Mouse (Mus musculus): ENCODE measurements around the gene Ap3s2. TPM values are rescaled to one million over a fixed set of nuclear protein-coding genes. Genes with fewer than 3 reads are reported as not detected.

The Ap3s2 gene
- total and polyA plus RNA-seq, 3 experiments, result 18.5 to 27.2 (median 21.7) TPM

GRCm38 (mm10) chr7:79846342-79846741 lies 74.1 kb downstream of the Ap3s2 start:
- no peak for DNase-seq

GRCm38 (mm10) chr7:79844090-79844802 lies 76.2 kb downstream of the Ap3s2 start:
- no peak for DNase-seq

- DNase-seq, result no peak
Measured at GRCm38 (mm10) chr7:79842163-79842562, 78.3 kb downstream of the Ap3s2 start.

- DNase-seq, result no peak
Measured at GRCm38 (mm10) chr7:79837247-79837646, 83.2 kb downstream of the Ap3s2 start.

- DNase-seq, result no peak
Measured at GRCm38 (mm10) chr7:79835196-79835595, 85.3 kb downstream of the Ap3s2 start.

GRCm38 (mm10) chr7:79832980-79833379 lies 87.5 kb downstream of the Ap3s2 start:
- DNase-seq, result no peak

GRCm38 (mm10) chr7:79831585-79831984 lies 88.9 kb downstream of the Ap3s2 start:
- DNase-seq, result no peak

GRCm38 (mm10) chr7:79831145-79831544 lies 89.3 kb downstream of the Ap3s2 start:
- DNase-seq, result no peak

GRCm38 (mm10) chr7:79828341-79828740 lies 92.1 kb downstream of the Ap3s2 start:
- no peak for DNase-seq

Small RNAs within 50 kb of the gene (microRNA-seq; reads per million reads assigned to microRNA genes)
- gene Gm24541, result 0 reads per million in 2 experiments

Other genes with a start within 250 kb of the Ap3s2 start
- gene Kif7, start 204.9 kb downstream of the Ap3s2 start, total RNA-seq (2021), result 1 to 10 TPM; 1.8 to 4.2 TPM
- gene Kif7, start 204.9 kb downstream of the Ap3s2 start, polyA plus RNA-seq (2012; rRNA removed), result 2.9 and 4.7 TPM in 2 replicates
- gene Plin1, start 187.7 kb downstream of the Ap3s2 start, total RNA-seq (2021), result 100 to 1,000 TPM; 564 to 869 TPM
- 554 and 930 TPM in 2 replicates for gene Plin1, start 187.7 kb downstream of the Ap3s2 start, polyA plus RNA-seq (2012; rRNA removed)
- gene Pex11a, start 177.5 kb downstream of the Ap3s2 start, total RNA-seq (2021), result 10 to 100 TPM; 53.4 to 53.7 TPM
- 34.9 and 39.7 TPM in 2 replicates for gene Pex11a, start 177.5 kb downstream of the Ap3s2 start, polyA plus RNA-seq (2012; rRNA removed)
- 1 to 10 TPM; 1.5 to 1.6 TPM for gene Wdr93, start 177.5 kb downstream of the Ap3s2 start, total RNA-seq (2021)
- 1.5 and 1.8 TPM in 2 replicates for gene Wdr93, start 177.5 kb downstream of the Ap3s2 start, polyA plus RNA-seq (2012; rRNA removed)
- gene Mesp1, start 126.9 kb downstream of the Ap3s2 start, total RNA-seq (2021), result not detected
- gene Mesp1, start 126.9 kb downstream of the Ap3s2 start, polyA plus RNA-seq (2012; rRNA removed), result 0.48 TPM in 1 of 2 replicates, not detected in the other
- under 1 TPM; 0.43 to 0.93 TPM for gene Mesp2, start 109.9 kb downstream of the Ap3s2 start, total RNA-seq (2021)
- 0.88 and 0.95 TPM in 2 replicates for gene Mesp2, start 109.9 kb downstream of the Ap3s2 start, polyA plus RNA-seq (2012; rRNA removed)
- 10 to 100 TPM in 1 of 2 experiments, 1 to 10 TPM in 1; 8.9 to 12.0 TPM for gene Anpep, start 59.6 kb downstream of the Ap3s2 start, total RNA-seq (2021)
- 9.7 and 9.8 TPM in 2 replicates for gene Anpep, start 59.6 kb downstream of the Ap3s2 start, polyA plus RNA-seq (2012; rRNA removed)
- gene Arpin, start 14.7 kb upstream of the Ap3s2 start, total RNA-seq (2021), result 10 to 100 TPM; 15.2 to 18.9 TPM
- gene Arpin, start 14.7 kb upstream of the Ap3s2 start, polyA plus RNA-seq (2012; rRNA removed), result 9.5 and 12.9 TPM in 2 replicates
- gene Zfp710, start 104.2 kb upstream of the Ap3s2 start, total RNA-seq (2021), result 10 to 100 TPM; 14.0 to 25.5 TPM
- 24.1 and 24.8 TPM in 2 replicates for gene Zfp710, start 104.2 kb upstream of the Ap3s2 start, polyA plus RNA-seq (2012; rRNA removed)
- 100 to 1,000 TPM in 1 of 2 experiments, 10 to 100 TPM in 1; 96.2 to 200 TPM for gene Idh2, start 194.7 kb upstream of the Ap3s2 start, total RNA-seq (2021)
- gene Idh2, start 194.7 kb upstream of the Ap3s2 start, polyA plus RNA-seq (2012; rRNA removed), result 147 and 150 TPM in 2 replicates